ENCODE assay signal across 16 mouse cellular contexts in the genomic region with DNA sequence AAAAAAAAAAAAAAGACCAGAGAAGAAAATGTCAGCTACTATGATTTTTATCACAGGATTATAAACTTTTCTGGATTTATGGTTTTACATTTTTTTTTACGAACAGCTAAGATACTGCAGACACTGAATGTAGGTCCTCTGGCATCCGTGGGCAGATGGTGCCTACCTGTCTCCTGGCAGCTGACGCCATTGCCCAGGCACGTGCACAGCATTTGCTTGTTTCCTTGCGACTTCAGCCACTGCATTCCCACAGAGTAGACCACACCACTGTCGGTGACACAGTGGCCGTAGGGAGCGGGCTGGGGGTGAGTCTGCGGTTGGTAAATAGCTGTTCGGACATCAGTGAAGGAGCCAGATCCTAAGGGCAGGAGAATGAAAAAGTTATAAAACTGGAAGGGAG.
"Had no signal": no experiment of that assay in that cellular context is flagged by ENCODE, and none has a peak within 500 bp of the region (broad histone marks: within the 10 kb centered on the region; RNA-seq: fewer than 3 reads in every experiment).

No protein-coding gene starts in this region.

- H3K9me3 ChIP-seq: liver, embryonic 15.5 days; midbrain, embryonic 10.5 days; midbrain, embryonic 12.5 days; neural tube, embryonic 12.5 days; stomach, embryonic 15.5 days had no signal

- H3K4me1 ChIP-seq: liver, embryonic 15.5 days; midbrain, embryonic 10.5 days; midbrain, embryonic 12.5 days; neural tube, embryonic 12.5 days; stomach, embryonic 15.5 days had no signal

- ATAC-seq: midbrain, embryonic 16.5 days had no signal

- H3K4me2 ChIP-seq: liver, embryonic 15.5 days; lung, embryonic 14.5 days; midbrain, embryonic 12.5 days; neural tube, embryonic 12.5 days; stomach, embryonic 15.5 days had no signal

- H3K27me3 ChIP-seq: liver, embryonic 15.5 days; neural tube, embryonic 12.5 days; stomach, embryonic 15.5 days had no signal

- DNase-seq: lung, adult 18-20 months; lung, embryonic 14.5 days; lung, postnatal 10 days; lung, postnatal 4 days; midbrain, embryonic 14.5 days; right cerebral cortex, postnatal 14 days; thymus, adult 2 months; thymus, postnatal 25 days; thymus, postnatal 4 days had no signal

- H3K4me3 ChIP-seq: liver, embryonic 15.5 days; midbrain, embryonic 10.5 days; midbrain, embryonic 12.5 days; neural tube, embryonic 12.5 days; stomach, embryonic 15.5 days had no signal

- H3K27ac ChIP-seq: liver, embryonic 15.5 days; midbrain, embryonic 10.5 days; midbrain, embryonic 12.5 days; neural tube, embryonic 12.5 days; stomach, embryonic 15.5 days; stomach, postnatal 0 days had no signal

- H3K9ac ChIP-seq: liver, embryonic 15.5 days; lung, embryonic 14.5 days; midbrain, embryonic 12.5 days; neural tube, embryonic 12.5 days; stomach, embryonic 15.5 days had no signal
